Mouse (Mus musculus) stomach, postnatal 0 days (tissue): ENCODE data around the gene Psmb10.

Experiments used
- CTCF ChIP-seq: IDR thresholded peaks from 2 replicates; pipeline ENCODE4 v1.5.1; 2016; ENCODE audit warnings: antibody characterized with exemption, low read depth, mild to moderate bottlenecking, moderate library complexity
- EP300 ChIP-seq: optimal IDR thresholded peaks from 2 replicates; pipeline ENCODE3; 2016; ENCODE audit warnings: antibody characterized with exemption

DNA sequence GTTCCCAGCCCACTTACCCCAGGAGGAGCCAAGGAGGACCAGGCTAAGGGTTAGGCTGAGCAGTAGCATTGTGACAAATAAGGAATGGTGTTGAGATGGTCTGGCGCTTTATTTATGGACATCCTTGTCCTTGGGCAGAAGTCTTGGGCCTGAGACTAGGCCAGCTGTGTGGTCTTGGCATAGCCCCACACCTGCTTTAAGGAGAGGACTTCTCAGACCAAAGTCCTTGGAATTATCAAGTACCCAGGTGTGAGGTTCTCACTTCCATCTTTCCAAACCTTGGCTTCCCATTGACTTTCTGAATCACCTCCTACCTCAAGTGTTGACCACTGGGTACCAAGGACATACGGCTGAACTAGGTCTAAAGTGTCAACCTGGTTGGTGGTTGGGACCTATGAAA is 4.5 kb downstream of the Psmb10 start, which contains the start of gene Ctrl:
- TF ChIP-seq CTCF (no peak), EP300 (no peak)
